Mouse (Mus musculus) monocyte, adult 59 days (primary cell): ENCODE results near the gene Klrd1. TPM values are rescaled to one million over a fixed set of nuclear protein-coding genes. Genes with fewer than 3 reads are reported as not detected.

ENCODE experiments used
- total RNA-seq, 2 experiments: library from RNA; stranded (reverse); gene quantifications; one replicate each; pipeline ENCODE4 v1.2.4; 2023

Gene Klrd1
- 10 to 100 TPM in 1 of 2 experiments, 1 to 10 TPM in 1; 9.9 to 12.7 TPM for total RNA-seq

GRCm38 (mm10) chr6:129591508-129591907, at the start of gene Klrd1:
Klrd1 (plus strand) TSS chr6:129591782.

DNA sequence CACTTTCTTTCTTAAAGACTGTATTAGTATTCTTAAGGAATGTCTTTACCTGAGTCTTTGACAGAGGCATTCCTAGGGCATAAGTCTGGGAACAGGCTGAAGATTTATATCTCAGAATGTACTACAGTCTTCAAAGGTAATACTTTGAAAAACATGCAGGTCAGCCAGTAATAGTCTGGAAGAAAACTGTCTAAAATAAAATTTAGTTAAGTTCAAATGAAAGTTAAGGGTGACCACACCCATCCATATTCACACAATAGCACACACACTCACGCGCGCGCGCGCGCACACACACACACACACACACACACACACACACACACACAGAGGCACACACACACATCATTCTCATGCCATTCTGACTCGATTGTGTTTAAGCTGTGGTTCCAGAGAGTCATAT, 14.0 kb upstream of the Klrd1 start, which contains the start of gene Klre1:
Gene Klre1, plus strand, starts transcription at position 301 of the 400 bp plus-strand sequence.

GRCm38 (mm10) chr6:129623735-129624134, 32.2 kb downstream of the Klrd1 start, which contains the start of gene Klrk1:
Klrk1 (minus strand) TSS chr6:129623864.

DNA sequence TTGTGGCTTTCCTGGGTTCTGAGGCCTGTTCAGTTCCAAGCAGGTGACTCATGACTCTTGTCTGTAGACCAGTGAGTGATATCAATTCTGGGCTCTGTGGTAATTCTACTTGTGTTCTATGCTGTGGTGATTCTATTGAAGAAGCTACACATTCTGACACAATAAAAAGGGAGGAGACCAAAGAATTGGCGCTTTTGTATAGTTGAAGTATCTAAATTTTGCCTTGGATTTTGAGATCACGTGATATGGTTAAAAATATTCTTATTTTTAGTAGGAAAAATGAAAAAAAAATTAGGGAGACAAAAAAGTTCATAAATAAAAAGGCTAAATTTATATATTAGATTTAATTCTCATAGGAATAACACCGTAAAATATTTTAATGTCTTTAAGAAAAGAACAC, 51.7 kb downstream of the Klrd1 start, which contains the start of gene Klrc3:
Gene Klrc3, minus strand, starts transcription at position 101 of the 400 bp plus-strand sequence.

Other genes with a start within 250 kb of the Klrd1 start
- gene Clec12a, start 249.1 kb upstream of the Klrd1 start, total RNA-seq, result 100 to 1,000 TPM; 146 to 158 TPM
- not detected for gene Clec12b, start 205.9 kb upstream of the Klrd1 start, total RNA-seq
- gene Clec1b, start 194.5 kb upstream of the Klrd1 start, total RNA-seq, result 10 to 100 TPM; 11.0 to 19.1 TPM
- gene Clec9a, start 182.9 kb upstream of the Klrd1 start, total RNA-seq, result 10 to 100 TPM in 1 of 2 experiments, 1 to 10 TPM in 1; 7.8 to 20.6 TPM
- 1 to 10 TPM in 1 of 2 experiments, under 1 TPM in 1; 0.58 to 1.5 TPM for gene Clec1a, start 139.8 kb upstream of the Klrd1 start, total RNA-seq
- 1 to 10 TPM; 1.7 to 3.1 TPM for gene Olr1, start 84.6 kb upstream of the Klrd1 start, total RNA-seq
- gene Tmem52b, start 79.2 kb upstream of the Klrd1 start, total RNA-seq, result 1 to 10 TPM in 1 of 2 experiments, not detected in 1; 1.4 TPM
- gene Gabarapl1, start 58.6 kb upstream of the Klrd1 start, total RNA-seq, result 10 to 100 TPM; 63.8 to 74.3 TPM
- gene Klre1, start 13.9 kb upstream of the Klrd1 start, total RNA-seq, result not detected
- gene Klrk1, start 32.1 kb downstream of the Klrd1 start, total RNA-seq, result 10 to 100 TPM; 16.5 to 20.0 TPM
- gene Klrc3, start 51.6 kb downstream of the Klrd1 start, total RNA-seq, result not detected
- under 1 TPM in 1 of 2 experiments, not detected in 1; 0.30 TPM for gene Klrc2, start 68.9 kb downstream of the Klrd1 start, total RNA-seq
- gene Klrc1, start 87.2 kb downstream of the Klrd1 start, total RNA-seq, result 1 to 10 TPM; 1.5 to 2.3 TPM
- 1 to 10 TPM; 1.6 to 2.6 TPM for gene Klri1, start 125.3 kb downstream of the Klrd1 start, total RNA-seq
- under 1 TPM; 0.68 to 0.76 TPM for gene Klri2, start 148.7 kb downstream of the Klrd1 start, total RNA-seq
- gene Gm156, start 192.5 kb downstream of the Klrd1 start, total RNA-seq, result not detected